Mouse (Mus musculus) CH12.LX (cell line): ENCODE measurements around the gene Gab3. TPM values are rescaled to one million over a fixed set of nuclear protein-coding genes. Genes with fewer than 3 reads are reported as not detected.

Source experiments
- DNase-seq: peaks from one replicate; pipeline ENCODE4 v3.0.0-alpha.2; 2013; ENCODE audit errors: extremely low read depth
- H3K27ac ChIP-seq: 2 replicates; pipeline ENCODE4 v1.5.1; 2012; ENCODE audit warnings: low read depth, mild to moderate bottlenecking, control low read depth, moderate library complexity; ENCODE audit not compliant: insufficient read depth
- H3K27me3 ChIP-seq: replicated peaks from 2 replicates; pipeline ENCODE3; 2012; ENCODE audit warnings: inconsistent platforms
- H3K36me3 ChIP-seq, 2 experiments: replicated peaks in 1 of 2; 2 replicates each; pipeline versions ENCODE3 to v1.6.1; 2012; ENCODE audit warnings: inconsistent platforms in 1 of 2, low read length in 1 of 2, mild to moderate bottlenecking in 1 of 2, mixed read lengths in 1 of 2, moderate library complexity in 1 of 2; ENCODE audit not compliant: control insufficient read depth in 1 of 2, insufficient read depth in 1 of 2
- H3K4me1 ChIP-seq, 2 experiments: 2 replicates each; pipeline ENCODE4 v1.6.1; 2012; ENCODE audit warnings: inconsistent platforms in 1 of 2, moderate library complexity in 1 of 2; ENCODE audit not compliant: insufficient read depth in 2 of 2, control insufficient read depth in 1 of 2
- H3K4me2 ChIP-seq: 2 replicates; pipeline ENCODE4 v1.6.1; 2012; ENCODE audit warnings: low read depth, mild to moderate bottlenecking, control low read depth; ENCODE audit not compliant: poor library complexity, insufficient read depth, severe bottlenecking
- H3K4me3 ChIP-seq, 3 experiments: fragments of 150-350 bp in 1 of 3; sonication (generic) in 1 of 3; replicated peaks in 1 of 3; 2 replicates each; pipeline versions ENCODE3 to v1.5.1; 2011 to 2012; ENCODE audit warnings: low read depth in 2 of 3, low read length in 2 of 3, mild to moderate bottlenecking in 2 of 3, moderate library complexity in 2 of 3, control low read depth in 1 of 3, improper control_type of control experiment in 1 of 3, inconsistent platforms in 1 of 3, mixed read lengths in 1 of 3; ENCODE audit not compliant: poor library complexity in 1 of 3
- H3K79me2 ChIP-seq: replicated peaks from 2 replicates; pipeline ENCODE4 v1.6.1; 2012; ENCODE audit warnings: mild to moderate bottlenecking, moderate library complexity; ENCODE audit not compliant: control insufficient read depth, poor library complexity, insufficient read depth, severe bottlenecking; ENCODE audit errors: extremely low read depth
- H3K9ac ChIP-seq: 2 replicates; pipeline ENCODE4 v1.6.1; 2012; ENCODE audit warnings: low read depth, mild to moderate bottlenecking, control low read depth, moderate library complexity; ENCODE audit not compliant: insufficient read depth
- H3K9me3 ChIP-seq: replicated peaks from 2 replicates; pipeline ENCODE3; 2012; ENCODE audit warnings: low read length, inconsistent platforms, mixed read lengths
- BHLHE40 ChIP-seq: IDR thresholded peaks from 2 replicates; pipeline ENCODE4 v1.6.1; 2011; ENCODE audit warnings: mild to moderate bottlenecking, low read depth, low read length, improper control_type of control experiment
- CHD1 ChIP-seq: IDR thresholded peaks from 2 replicates; pipeline ENCODE4 v1.6.1; 2012; ENCODE audit warnings: low read depth, low read length, improper control_type of control experiment, inconsistent platforms
- CTCF ChIP-seq, 2 experiments: IDR thresholded peaks in 1 of 2; conservative IDR thresholded peaks in 1 of 2; 2 replicates each; pipeline ENCODE4 v1.5.1; 2011 to 2012; ENCODE audit warnings: low read depth in 2 of 2, low read length in 2 of 2, improper control_type of control experiment in 1 of 2, inconsistent platforms in 1 of 2, mild to moderate bottlenecking in 1 of 2, moderate library complexity in 1 of 2
- ETS1 ChIP-seq: conservative IDR thresholded peaks from 2 replicates; pipeline ENCODE4 v1.6.1; 2012; ENCODE audit warnings: low read depth, mild to moderate bottlenecking, inconsistent platforms, low read length, improper control_type of control experiment, moderate library complexity
- GABPA ChIP-seq: IDR thresholded peaks from 2 replicates; pipeline ENCODE4 v1.6.1; 2012; ENCODE audit warnings: low read depth, low read length, improper control_type of control experiment, inconsistent platforms; ENCODE audit not compliant: insufficient replicate concordance
- HCFC1 ChIP-seq: IDR thresholded peaks from 2 replicates; pipeline ENCODE4 v1.6.1; 2012; ENCODE audit warnings: low read depth, mild to moderate bottlenecking, inconsistent platforms, low read length, improper control_type of control experiment
- IRF4 ChIP-seq: IDR thresholded peaks from 2 replicates; pipeline ENCODE4 v1.6.1; 2014; ENCODE audit warnings: low read depth, mild to moderate bottlenecking, inconsistent platforms, low read length, improper control_type of control experiment
- KAT2A ChIP-seq: IDR thresholded peaks from 2 replicates; pipeline ENCODE4 v1.6.1; 2012; ENCODE audit warnings: low read length, improper control_type of control experiment, inconsistent platforms; ENCODE audit not compliant: insufficient replicate concordance
- MAFK ChIP-seq: IDR thresholded peaks from 2 replicates; pipeline ENCODE4 v1.6.1; 2011; ENCODE audit warnings: low read length, improper control_type of control experiment; ENCODE audit not compliant: insufficient replicate concordance
- MAX ChIP-seq: IDR thresholded peaks from 2 replicates; pipeline ENCODE4 v1.6.1; 2011; ENCODE audit warnings: low read length, improper control_type of control experiment
- MEF2A ChIP-seq: IDR thresholded peaks from 2 replicates; pipeline ENCODE4 v1.6.1; 2014; ENCODE audit warnings: low read depth, mild to moderate bottlenecking, inconsistent platforms, low read length, improper control_type of control experiment, borderline replicate concordance
- PAX5 ChIP-seq: IDR thresholded peaks from 2 replicates; pipeline ENCODE4 v1.6.1; 2012; ENCODE audit warnings: low read length, inconsistent platforms, mixed read lengths
- POLR2A ChIP-seq: IDR thresholded peaks from 2 replicates; pipeline ENCODE4 v1.6.1; 2011; ENCODE audit warnings: low read depth, mild to moderate bottlenecking, improper control_type of control experiment, low read length
- RAD21 ChIP-seq: IDR thresholded peaks from 2 replicates; pipeline ENCODE4 v1.6.1; 2011; ENCODE audit warnings: low read depth, mild to moderate bottlenecking, low read length, improper control_type of control experiment, moderate library complexity
- SIN3A ChIP-seq: IDR thresholded peaks from 2 replicates; pipeline ENCODE4 v1.6.1; 2012; ENCODE audit warnings: low read length, improper control_type of control experiment, inconsistent platforms
- SMC3 ChIP-seq: IDR thresholded peaks from 2 replicates; pipeline ENCODE4 v1.6.1; 2011; ENCODE audit warnings: low read depth, low read length, improper control_type of control experiment
- TBP ChIP-seq: conservative IDR thresholded peaks from 2 replicates; pipeline ENCODE4 v1.6.1; 2011; ENCODE audit warnings: low read depth, low read length, improper control_type of control experiment
- TCF12 ChIP-seq: IDR thresholded peaks from 2 replicates; pipeline ENCODE4 v1.6.1; 2014; ENCODE audit warnings: low read depth, mild to moderate bottlenecking, inconsistent platforms, low read length, improper control_type of control experiment
- USF1 ChIP-seq: IDR thresholded peaks from 2 replicates; pipeline ENCODE4 v1.6.1; 2014; ENCODE audit warnings: low read depth, mild to moderate bottlenecking, inconsistent platforms, low read length, improper control_type of control experiment
- USF2 ChIP-seq: conservative IDR thresholded peaks from 2 replicates; pipeline ENCODE4 v1.6.1; 2011; ENCODE audit warnings: low read depth, low read length, improper control_type of control experiment
- ZMIZ1 ChIP-seq: IDR thresholded peaks from 2 replicates; pipeline ENCODE4 v1.6.1; 2012; ENCODE audit warnings: low read depth, mild to moderate bottlenecking, inconsistent platforms, low read length, improper control_type of control experiment
- dilution Hi-C: fragments of 300-500 bp; cut with MboI; formaldehyde crosslinking; loops from 2 replicates; pipeline ENCODE4 v1.14.3; 2020; ENCODE audit warnings: low sequenced_read_pairs; ENCODE audit not compliant: extremely low pct_unique_long_range_greater_than_20kb, extremely low pct_ligation_motif_present
- in situ Hi-C: fragments of 300-500 bp; cut with MboI; formaldehyde crosslinking; loops from 3 replicates; pipeline ENCODE4 v1.14.3; 2019; ENCODE audit warnings: low sequenced_read_pairs, low pct_ligation_motif_present, low pct_unique_long_range_greater_than_20kb, mixed read lengths
- polyA plus RNA-seq: library from polyadenylated mRNA; unstranded; fragments of >175 nt; gene quantifications from 2 replicates; pipeline ENCODE4 v1.2.1, GENCODE M21; 2012; ENCODE audit warnings: low read depth; ENCODE audit not compliant: insufficient read length
- total RNA-seq, 2 experiments: library from RNA; depleted of rRNA; stranded (reverse); fragments of 300-350 nt in 1 of 2; fragments of >200 nt in 1 of 2; gene quantifications; 2 replicates each; pipeline ENCODE4 v1.2.3; 2012 to 2014

Gab3 gene
- total and polyA plus RNA-seq, 3 experiments: 0.21 to 0.64 (median 0.42) TPM

- dilution Hi-C loops: no loop called here
- no peaks in the 10 kb centered on the region for H3K36me3 ChIP-seq
- H3K9ac ChIP-seq: no peak overlapping the region
- H3K4me1 ChIP-seq: peaks cover 0 to 3% of the 10 kb centered on the region in 2 experiments; a peak in 1 of 4 replicates
- in situ Hi-C loops: no loop called here
- H3K9me3 ChIP-seq: no peaks in the 10 kb centered on the region
- no peak overlapping the region for H3K27ac ChIP-seq
- no peaks in the 10 kb centered on the region for H3K79me2 ChIP-seq
- TF ChIP-seq TCF12: no peak
- TF ChIP-seq ZMIZ1: no peak
- no peak for TF ChIP-seq CHD1
- peak in 1 of 2 experiments; percentile 56; a peak in 2 of 4 replicates for TF ChIP-seq CTCF (conservative IDR thresholded peaks at IDR 0.05 in 1 of 2, IDR thresholded peaks at IDR 0.05 in 1 of 2; ENCODE audit: low read depth in 2 of 2, low read length in 2 of 2)
- peak; percentile 30 for TF ChIP-seq RAD21
- peak; percentile 52 for TF ChIP-seq SMC3
- no peak for TF ChIP-seq HCFC1
- TF ChIP-seq IRF4: no peak
- no peak for DNase-seq
- H3K4me2 ChIP-seq: no peak overlapping the region
- H3K4me3 ChIP-seq: no peak overlapping the region
- H3K27me3 ChIP-seq: no peaks in the 10 kb centered on the region
These were observed 2.9 kb downstream of the Gab3 start for GRCm38 (mm10) chrX:75082351-75082750.

- Histone ChIP-seq H3K4me2 (no peak overlapping the region), H3K79me2 (no peaks in the 10 kb centered on the region), H3K27ac (no peak overlapping the region), H3K9me3 (no peaks in the 10 kb centered on the region), H3K36me3 (no peaks in the 10 kb centered on the region), H3K9ac (no peak overlapping the region), H3K4me1 (no peaks in the 10 kb centered on the region), H3K27me3 (no peaks in the 10 kb centered on the region), H3K4me3 (no peak overlapping the region)
- no peak for DNase-seq
- in situ Hi-C loops (no loop called here), dilution Hi-C loops (no loop called here)
- TF ChIP-seq USF1 (no peak), KAT2A (no peak), MEF2A (no peak), USF2 (no peak), TCF12 (no peak), HCFC1 (no peak), GABPA (no peak), SIN3A (no peak), BHLHE40 (no peak), TBP (no peak), ETS1 (no peak), MAX (no peak), CHD1 (no peak), MAFK (no peak), IRF4 (no peak), PAX5 (no peak), POLR2A (no peak)
These were observed 29.0 kb downstream of the Gab3 start for GRCm38 (mm10) chrX:75056120-75056775.
